Mouse (Mus musculus) heart, adult 2 months (tissue): Measurements from ENCODE around the gene Rassf1.
A peak's percentile ranks its signal among the peaks of the same experiment; 100 is the strongest.

Experiments
- CTCF ChIP-seq: fragments of 200-600 bp; IDR thresholded peaks from 2 replicates; pipeline ENCODE4 v1.8.1; 2022; ENCODE audit warnings: antibody characterized with exemption, mild to moderate bottlenecking, moderate library complexity
- POLR2A ChIP-seq: fragments of 200-500 bp; IDR thresholded peaks from 2 replicates; pipeline ENCODE4 v1.6.1; 2011; ENCODE audit warnings: mild to moderate bottlenecking, low read depth, low read length, control low read depth; ENCODE audit not compliant: insufficient read depth

DNA sequence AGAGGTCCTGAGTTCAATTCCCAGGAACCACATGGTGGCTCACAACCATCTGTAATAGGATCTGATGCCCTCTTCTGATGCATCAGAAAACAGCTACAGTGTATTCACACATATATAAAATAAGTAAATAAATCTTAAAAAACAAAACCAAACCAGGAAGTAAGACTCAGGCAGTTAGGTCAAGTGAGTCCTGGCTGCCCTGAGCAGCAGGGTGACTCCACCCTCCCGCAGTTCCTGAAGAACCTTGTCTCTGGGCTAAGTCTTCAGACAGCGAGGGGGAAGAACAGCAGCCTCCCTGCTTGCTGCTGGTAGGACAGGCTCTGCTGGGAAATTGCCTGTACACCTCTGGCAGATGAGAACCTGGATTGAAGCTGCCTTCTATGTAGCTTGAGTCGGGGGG lies 5.0 kb downstream of the Rassf1 start:
- TF ChIP-seq CTCF (no peak), POLR2A (peak; percentile 26; the same call in 1 of the 2 replicates)
